Mouse (Mus musculus): ENCODE measurements around the gene Rell1.
"Not testable (repeated sequence)": the region's sequence is repeated elsewhere in the genome, so short reads cannot be mapped to it uniquely, and the experiment has no call there.

The Rell1 gene

GRCm38 (mm10) chr5:63897001-63897819 is 71.5 kb downstream of the Rell1 start:
- DNase-seq, result not testable (repeated sequence)

GRCm38 (mm10) chr5:63891912-63892311 is 76.8 kb downstream of the Rell1 start:
- DNase-seq, result no peak

- no peak for DNase-seq
Measured at GRCm38 (mm10) chr5:63891241-63891640, 77.5 kb downstream of the Rell1 start.

- no peak for DNase-seq
Measured at GRCm38 (mm10) chr5:63887111-63887510, 81.6 kb downstream of the Rell1 start.

- peak; percentile 48 for DNase-seq
Measured at GRCm38 (mm10) chr5:63886709-63887108, 82.0 kb downstream of the Rell1 start.

- no peak for DNase-seq
Measured at GRCm38 (mm10) chr5:63886292-63886691, 82.4 kb downstream of the Rell1 start.

GRCm38 (mm10) chr5:63879026-63879425 is 89.7 kb downstream of the Rell1 start:
- DNase-seq, result no peak

GRCm38 (mm10) chr5:63876081-63876480 is 92.6 kb downstream of the Rell1 start:
- DNase-seq, result peak; percentile 71

- DNase-seq, result peak; percentile 62
Measured at GRCm38 (mm10) chr5:63874880-63875279, 93.8 kb downstream of the Rell1 start.

GRCm38 (mm10) chr5:63872176-63872932 is 96.3 kb downstream of the Rell1 start:
- no peak for DNase-seq

GRCm38 (mm10) chr5:63867421-63867820 is 101.3 kb downstream of the Rell1 start:
- DNase-seq, result peak; percentile 94

- no peak for DNase-seq
Measured at GRCm38 (mm10) chr5:63858901-63859300, 109.8 kb downstream of the Rell1 start.
